Mouse (Mus musculus) ZHBTc4 (cell line): Measurements from ENCODE around the gene Olfr533.
"Not testable (repeated sequence)": the region's sequence is repeated elsewhere in the genome, so short reads cannot be mapped to it uniquely, and the experiment has no call there.

Source experiments
- DNase-seq: peaks from one replicate; pipeline ENCODE4 v3.0.0-alpha.2; 2011; ENCODE audit warnings: low read depth, low spot score

Olfr533 gene

GRCm38 (mm10) chr7:140463070-140463469 is at the start of gene Olfr533:
Olfr533 (plus strand) TSS chr7:140463370.
- DNase-seq: not testable (repeated sequence)

- no peak for DNase-seq
Measured at GRCm38 (mm10) chr7:140421539-140421938, 41.6 kb upstream of the Olfr533 start, which contains the start of gene Olfr532. Olfr532 (minus strand) TSS chr7:140421639.

GRCm38 (mm10) chr7:140443141-140443540 is 20.0 kb upstream of the Olfr533 start:
- no peak for DNase-seq

GRCm38 (mm10) chr7:140477886-140478285 is 14.7 kb downstream of the Olfr533 start:
- DNase-seq: no peak

- DNase-seq: no peak
Measured at GRCm38 (mm10) chr7:140478733-140479132, 15.6 kb downstream of the Olfr533 start.

GRCm38 (mm10) chr7:140483916-140484315 is 20.7 kb downstream of the Olfr533 start, which contains the start of gene Olfr535:
Olfr535 (plus strand) TSS chr7:140484216.
- DNase-seq: no peak

GRCm38 (mm10) chr7:140488981-140489380 is 25.8 kb downstream of the Olfr533 start:
- DNase-seq: no peak

GRCm38 (mm10) chr7:140494231-140494630 is 31.1 kb downstream of the Olfr533 start:
- DNase-seq: no peak

- no peak for DNase-seq
Measured at GRCm38 (mm10) chr7:140494702-140495101, 31.5 kb downstream of the Olfr533 start.

GRCm38 (mm10) chr7:140507346-140508021 is 44.3 kb downstream of the Olfr533 start, which contains the start of gene Olfr536:
Olfr536 (minus strand) TSS chr7:140507396.
- DNase-seq: not testable (repeated sequence)
